Mouse (Mus musculus): ENCODE measurements around the gene Slc7a10. TPM values are rescaled to one million over a fixed set of nuclear protein-coding genes. Genes with fewer than 3 reads are reported as not detected.

Gene Slc7a10
- total RNA-seq, 1 experiment, result not detected

GRCm38 (mm10) chr7:35215731-35216130 is 29.5 kb downstream of the Slc7a10 start:
- Histone ChIP-seq H3K4me1 (ENCODE audit: control insufficient read depth in 2 of 2, insufficient read depth in 2 of 2, low read length in 2 of 2, poor library complexity in 1 of 2) (no peaks in the 10 kb centered on the region), H3K9me3 (ENCODE audit: control insufficient read depth, insufficient read depth, low read depth, low read length) (no peaks in the 10 kb centered on the region), H3K9ac (ENCODE audit: insufficient read depth, low read depth, low read length, poor library complexity, severe bottlenecking) (0 out of 2 replicates have a peak overlapping the region, but pooled peaks have one; percentile 4), H3K4me3 (ENCODE audit: insufficient read depth in 1 of 2, low read depth in 1 of 2, low read length in 2 of 2, poor library complexity in 1 of 2, severe bottlenecking in 1 of 2) (0 out of 4 replicates have a peak overlapping the region, but pooled peaks of 1 of the 2 experiments have one; percentile 93), H3K27ac (ENCODE audit: insufficient read depth, low read depth, low read length, poor library complexity, severe bottlenecking) (no peak overlapping the region), H3K36me3 (ENCODE audit: control insufficient read depth, insufficient read depth, low read length, poor library complexity, severe bottlenecking) (no peaks in the 10 kb centered on the region; the same call in 1 of the 2 replicates)
- in situ Hi-C loops (cut with MboI; ENCODE audit: low sequenced_read_pairs in 2 of 2, unreplicated experiment in 2 of 2), result no loop called here
- no peak for DNase-seq (ENCODE audit: low read depth, low spot score)
- TF ChIP-seq ZNF384 (IDR thresholded peaks at IDR 0.05; ENCODE audit: low read depth, low read length) (no peak), HCFC1 (IDR thresholded peaks at IDR 0.05; ENCODE audit: borderline replicate concordance, insufficient read depth, low read length) (no peak), MAFK (IDR thresholded peaks at IDR 0.05; ENCODE audit: insufficient read depth, low read depth, low read length) (no peak), ZC3H11A (IDR thresholded peaks at IDR 0.05; ENCODE audit: borderline replicate concordance, low read depth, low read length) (no peak)

- Histone ChIP-seq H3K36me3 (ENCODE audit: control insufficient read depth, insufficient read depth, low read length, poor library complexity, severe bottlenecking) (no peaks in the 10 kb centered on the region), H3K4me3 (ENCODE audit: insufficient read depth in 1 of 2, low read depth in 1 of 2, low read length in 2 of 2, poor library complexity in 1 of 2, severe bottlenecking in 1 of 2) (no peak overlapping the region), H3K4me1 (ENCODE audit: control insufficient read depth in 2 of 2, insufficient read depth in 2 of 2, low read length in 2 of 2, poor library complexity in 1 of 2) (no peaks in the 10 kb centered on the region), H3K9me3 (ENCODE audit: control insufficient read depth, insufficient read depth, low read depth, low read length) (no peaks in the 10 kb centered on the region), H3K27ac (ENCODE audit: insufficient read depth, low read depth, low read length, poor library complexity, severe bottlenecking) (no peak overlapping the region), H3K9ac (ENCODE audit: insufficient read depth, low read depth, low read length, poor library complexity, severe bottlenecking) (no peak overlapping the region)
- no peak for DNase-seq (ENCODE audit: low read depth, low spot score)
- in situ Hi-C loops (cut with MboI; ENCODE audit: low sequenced_read_pairs in 2 of 2, unreplicated experiment in 2 of 2), result no loop called here
- TF ChIP-seq HCFC1 (IDR thresholded peaks at IDR 0.05; ENCODE audit: borderline replicate concordance, insufficient read depth, low read length) (no peak), CHD2 (IDR thresholded peaks at IDR 0.05; ENCODE audit: low read depth, low read length) (no peak), ZNF384 (IDR thresholded peaks at IDR 0.05; ENCODE audit: low read depth, low read length) (no peak), MAFK (IDR thresholded peaks at IDR 0.05; ENCODE audit: insufficient read depth, low read depth, low read length) (no peak), ZC3H11A (IDR thresholded peaks at IDR 0.05; ENCODE audit: borderline replicate concordance, low read depth, low read length) (no peak)
Measured at GRCm38 (mm10) chr7:35220694-35221365, 34.6 kb downstream of the Slc7a10 start.

DNA sequence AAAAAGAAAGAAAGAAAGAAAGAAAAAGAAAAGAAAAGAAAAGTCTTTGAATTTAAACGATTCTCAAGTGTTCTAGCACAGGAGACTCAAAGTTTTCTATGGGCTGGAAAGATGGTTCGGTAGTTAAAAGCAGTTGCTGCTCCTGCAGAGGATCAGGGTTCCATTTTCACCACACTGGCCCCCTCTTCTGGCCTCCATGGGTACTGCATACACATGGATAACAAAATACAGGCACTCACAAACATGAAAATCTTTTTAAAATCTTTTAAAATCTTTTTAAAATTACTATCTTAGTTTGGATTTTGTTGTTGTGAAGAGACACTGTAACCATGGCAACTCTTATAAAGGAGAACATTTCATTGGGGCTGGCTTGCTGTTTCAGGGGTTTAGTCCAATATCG is 44.1 kb downstream of the Slc7a10 start:
- DNase-seq (ENCODE audit: low read depth, low spot score), result peak; percentile 62
- Histone ChIP-seq H3K4me1 (ENCODE audit: control insufficient read depth in 2 of 2, insufficient read depth in 2 of 2, low read length in 2 of 2, poor library complexity in 1 of 2) (peaks cover 0 to 4% of the 10 kb centered on the region in 2 experiments; a peak in 1 of 4 replicates), H3K36me3 (ENCODE audit: control insufficient read depth, insufficient read depth, low read length, poor library complexity, severe bottlenecking) (no peaks in the 10 kb centered on the region), H3K9ac (ENCODE audit: insufficient read depth, low read depth, low read length, poor library complexity, severe bottlenecking) (no peak overlapping the region), H3K4me3 (ENCODE audit: insufficient read depth in 1 of 2, low read depth in 1 of 2, low read length in 2 of 2, poor library complexity in 1 of 2, severe bottlenecking in 1 of 2) (no peak overlapping the region), H3K9me3 (ENCODE audit: control insufficient read depth, insufficient read depth, low read depth, low read length) (no peaks in the 10 kb centered on the region), H3K27ac (ENCODE audit: insufficient read depth, low read depth, low read length, poor library complexity, severe bottlenecking) (no peak overlapping the region)
- in situ Hi-C loops (cut with MboI; ENCODE audit: low sequenced_read_pairs in 2 of 2, unreplicated experiment in 2 of 2), result no loop called here
- no peak for TF ChIP-seq MAFK (IDR thresholded peaks at IDR 0.05; ENCODE audit: insufficient read depth, low read depth, low read length)
- peak; percentile 47; the same call in 1 of the 2 replicates for TF ChIP-seq ZC3H11A (IDR thresholded peaks at IDR 0.05; ENCODE audit: borderline replicate concordance, low read depth, low read length)
- TF ChIP-seq ZNF384 (IDR thresholded peaks at IDR 0.05; ENCODE audit: low read depth, low read length), result peak; percentile 59; the same call in 1 of the 2 replicates
- no peak for TF ChIP-seq CHD2 (IDR thresholded peaks at IDR 0.05; ENCODE audit: low read depth, low read length)
- no peak for TF ChIP-seq HCFC1 (IDR thresholded peaks at IDR 0.05; ENCODE audit: borderline replicate concordance, insufficient read depth, low read length)

GRCm38 (mm10) chr7:35232796-35233455 is 46.7 kb downstream of the Slc7a10 start:
- DNase-seq (ENCODE audit: low read depth, low spot score), result peak; percentile 55
- Histone ChIP-seq H3K4me3 (ENCODE audit: insufficient read depth in 1 of 2, low read depth in 1 of 2, low read length in 2 of 2, poor library complexity in 1 of 2, severe bottlenecking in 1 of 2) (peak overlapping the region; percentile 35 to 49; a peak in 3 of 4 replicates), H3K27ac (ENCODE audit: insufficient read depth, low read depth, low read length, poor library complexity, severe bottlenecking) (no peak overlapping the region), H3K4me1 (ENCODE audit: control insufficient read depth in 2 of 2, insufficient read depth in 2 of 2, low read length in 2 of 2, poor library complexity in 1 of 2) (peaks cover 0 to 4% of the 10 kb centered on the region in 2 experiments; a peak in 1 of 4 replicates), H3K9ac (ENCODE audit: insufficient read depth, low read depth, low read length, poor library complexity, severe bottlenecking) (no peak overlapping the region), H3K9me3 (ENCODE audit: control insufficient read depth, insufficient read depth, low read depth, low read length) (no peaks in the 10 kb centered on the region), H3K36me3 (ENCODE audit: control insufficient read depth, insufficient read depth, low read length, poor library complexity, severe bottlenecking) (no peaks in the 10 kb centered on the region)
- TF ChIP-seq ZNF384 (IDR thresholded peaks at IDR 0.05; ENCODE audit: low read depth, low read length) (no peak), HCFC1 (IDR thresholded peaks at IDR 0.05; ENCODE audit: borderline replicate concordance, insufficient read depth, low read length) (no peak), MAFK (IDR thresholded peaks at IDR 0.05; ENCODE audit: insufficient read depth, low read depth, low read length) (no peak), CHD2 (IDR thresholded peaks at IDR 0.05; ENCODE audit: low read depth, low read length) (no peak), ZC3H11A (IDR thresholded peaks at IDR 0.05; ENCODE audit: borderline replicate concordance, low read depth, low read length) (no peak)
- in situ Hi-C loops (cut with MboI; ENCODE audit: low sequenced_read_pairs in 2 of 2, unreplicated experiment in 2 of 2), result no loop called here
